Mouse (Mus musculus) cerebellum, adult 2 months (tissue): ENCODE measurements around the gene Kifc3.

Experiments used
- CTCF ChIP-seq: fragments of 200-500 bp; IDR thresholded peaks from 2 replicates; pipeline ENCODE4 v1.5.1; 2011; ENCODE audit warnings: low read depth, mild to moderate bottlenecking, control low read depth, low read length, moderate library complexity, borderline replicate concordance; ENCODE audit not compliant: insufficient read depth
- POLR2A ChIP-seq: fragments of 200-500 bp; IDR thresholded peaks from 2 replicates; pipeline ENCODE4 v1.6.1; 2011; ENCODE audit warnings: low read length, control low read depth, borderline replicate concordance; ENCODE audit not compliant: insufficient read depth

- TF ChIP-seq POLR2A, result no peak
- TF ChIP-seq CTCF, result no peak
Observed at GRCm38 (mm10) chr8:95187579-95187978, 15.0 kb downstream of the Kifc3 start.
